Mouse (Mus musculus) intestine, embryonic 14.5 days (tissue): ENCODE measurements at regions not wholly inside any gene's neighbourhood (a gene's known extent, or its start where the extent isn't known, plus 50 kb on each side); places are given as distances from the start of the nearest gene placed in this dataset.
A peak's percentile ranks its signal among the peaks of the same experiment; 100 is the strongest.

Source experiments
- ATAC-seq: fragments of 200-750 bp; cut with Nextera tagmentation; replicated peaks from 2 replicates; pipeline ENCODE4 v1.8.0; 2017; ENCODE audit warnings: low read depth, moderate number of reproducible peaks, moderate TSS enrichment, moderate library complexity; ENCODE audit not compliant: low FRiP score, low TSS enrichment
- DNase-seq: peaks from one replicate; pipeline ENCODE4 v3.0.0-alpha.2; 2018; ENCODE audit warnings: low spot score
- H3K27ac ChIP-seq: fragments of 300-500 bp; sonication (generic); 2 replicates; pipeline ENCODE4 v1.5.1; 2014; ENCODE audit warnings: low read depth, mild to moderate bottlenecking, control low read depth
- H3K27me3 ChIP-seq: fragments of 300-500 bp; sonication (generic); replicated peaks from 2 replicates; pipeline ENCODE4 v1.6.1; 2014; ENCODE audit warnings: low read length, control low read depth; ENCODE audit not compliant: control insufficient read depth, insufficient read depth
- H3K36me3 ChIP-seq: fragments of 300-500 bp; sonication (generic); 2 replicates; pipeline ENCODE4 v1.6.1; 2014; ENCODE audit warnings: low read length, control low read depth; ENCODE audit not compliant: control insufficient read depth, insufficient read depth
- H3K4me1 ChIP-seq: fragments of 300-500 bp; sonication (generic); replicated peaks from 2 replicates; pipeline ENCODE4 v1.6.1; 2014; ENCODE audit warnings: low read length, control low read depth, mixed read lengths; ENCODE audit not compliant: control insufficient read depth, insufficient read depth
- H3K4me2 ChIP-seq: fragments of 300-500 bp; sonication (generic); 2 replicates; pipeline ENCODE4 v1.6.1; 2014; ENCODE audit warnings: low read length
- H3K4me3 ChIP-seq: fragments of 300-500 bp; sonication (generic); 2 replicates; pipeline ENCODE4 v1.5.1; 2014; ENCODE audit warnings: low read depth, low read length, control low read depth, mixed read lengths
- H3K9ac ChIP-seq: fragments of 300-500 bp; sonication (generic); 2 replicates; pipeline ENCODE4 v1.6.1; 2014; ENCODE audit warnings: mild to moderate bottlenecking, low read length
- H3K9me3 ChIP-seq: fragments of 300-500 bp; sonication (generic); 2 replicates; pipeline ENCODE4 v1.6.1; 2016; ENCODE audit warnings: low read length, control low read depth; ENCODE audit not compliant: control insufficient read depth
- WGBS: fragments of 180-500 bp; shearing (Covaris S2); extraction: QIAGEN DNeasy Blood & Tissue Kit; methylation state at CpG from one replicate; pipeline ENCODE4 v1.1.7; 2014; 5-methylcytosine and 5-hydroxymethylcytosine counted together

GRCm38 (mm10) chr13:28762555-28762954 is 191.0 kb downstream of the Sox4 start:
- DNase-seq (no peak), ATAC-seq (no peak)
- Histone ChIP-seq H3K36me3 (no peaks in the 10 kb centered on the region), H3K4me3 (no peak overlapping the region), H3K4me1 (peaks cover 19% of the 10 kb centered on the region), H3K4me2 (no peak overlapping the region), H3K9ac (no peak overlapping the region), H3K27me3 (no peaks in the 10 kb centered on the region), H3K9me3 (no peaks in the 10 kb centered on the region), H3K27ac (no peak overlapping the region)
- 89% methylated on average over 2 of the region's 2 CpGs for WGBS

GRCm38 (mm10) chr13:28759026-28759425 is 194.5 kb downstream of the Sox4 start:
- Histone ChIP-seq H3K4me2 (no peak overlapping the region), H3K27me3 (no peaks in the 10 kb centered on the region), H3K9ac (no peak overlapping the region), H3K9me3 (no peaks in the 10 kb centered on the region), H3K4me3 (no peak overlapping the region), H3K4me1 (peaks cover 30% of the 10 kb centered on the region), H3K36me3 (no peaks in the 10 kb centered on the region), H3K27ac (peak overlapping the region; percentile 93)
- 33% methylated on average over 3 of the region's 3 CpGs for WGBS
- DNase-seq (no peak), ATAC-seq (no peak)

GRCm38 (mm10) chr13:28757846-28758522 is 195.5 kb downstream of the Sox4 start:
- Histone ChIP-seq H3K27ac (peak overlapping the region; percentile 93), H3K9ac (peak overlapping the region; percentile 47), H3K4me1 (peaks cover 30% of the 10 kb centered on the region), H3K36me3 (no peaks in the 10 kb centered on the region), H3K9me3 (no peaks in the 10 kb centered on the region), H3K27me3 (no peaks in the 10 kb centered on the region), H3K4me2 (peak overlapping the region; percentile 57), H3K4me3 (peak overlapping the region; percentile 29)
- 2% methylated on average over 13 of the region's 13 CpGs for WGBS
- ATAC-seq = peak; percentile 86
- DNase-seq = peak; percentile 86

- H3K4me2 ChIP-seq = peak overlapping the region; percentile 57
- H3K9ac ChIP-seq = peak overlapping the region; percentile 16; the same call in 1 of the 2 replicates
- H3K4me1 ChIP-seq = peaks cover 30% of the 10 kb centered on the region
- H3K27ac ChIP-seq = peak overlapping the region; percentile 93
- 12% methylated on average over 11 of the region's 11 CpGs for WGBS
- H3K27me3 ChIP-seq = no peaks in the 10 kb centered on the region
- no peaks in the 10 kb centered on the region for H3K36me3 ChIP-seq
- DNase-seq (peak; percentile 70), ATAC-seq (no peak)
- H3K9me3 ChIP-seq = no peaks in the 10 kb centered on the region
- no peak overlapping the region for H3K4me3 ChIP-seq
Observed at GRCm38 (mm10) chr13:28756915-28757765, 196.4 kb downstream of the Sox4 start.

GRCm38 (mm10) chr13:28754207-28754606 is 199.3 kb downstream of the Sox4 start:
- H3K9me3 ChIP-seq = no peaks in the 10 kb centered on the region
- no peak overlapping the region for H3K9ac ChIP-seq
- H3K4me3 ChIP-seq = no peak overlapping the region
- H3K4me1 ChIP-seq = peaks cover 27% of the 10 kb centered on the region
- WGBS = 60% methylated on average over 5 of the region's 5 CpGs
- H3K27me3 ChIP-seq = no peaks in the 10 kb centered on the region
- no peaks in the 10 kb centered on the region for H3K36me3 ChIP-seq
- H3K27ac ChIP-seq = no peak overlapping the region
- DNase-seq (no peak), ATAC-seq (no peak)
- H3K4me2 ChIP-seq = no peak overlapping the region

- Histone ChIP-seq H3K27me3 (no peaks in the 10 kb centered on the region), H3K4me2 (no peak overlapping the region), H3K27ac (0 out of 2 replicates have a peak overlapping the region, but pooled peaks have one; percentile 27), H3K9me3 (no peaks in the 10 kb centered on the region), H3K9ac (no peak overlapping the region), H3K36me3 (no peaks in the 10 kb centered on the region), H3K4me1 (no peaks in the 10 kb centered on the region), H3K4me3 (no peak overlapping the region)
- no peak for DNase-seq
- WGBS = 67% methylated on average over 11 of the region's 11 CpGs
- no peak for ATAC-seq
Observed at GRCm38 (mm10) chr13:28750949-28751692, 202.4 kb downstream of the Sox4 start.

GRCm38 (mm10) chr13:28740158-28740670 is 213.3 kb downstream of the Sox4 start:
- no peaks in the 10 kb centered on the region for H3K36me3 ChIP-seq
- no peak overlapping the region for H3K9ac ChIP-seq
- ATAC-seq (no peak), DNase-seq (no peak)
- H3K4me3 ChIP-seq = no peak overlapping the region
- H3K27me3 ChIP-seq = no peaks in the 10 kb centered on the region
- no peak overlapping the region for H3K4me2 ChIP-seq
- peaks cover 21% of the 10 kb centered on the region for H3K4me1 ChIP-seq
- H3K9me3 ChIP-seq = no peaks in the 10 kb centered on the region
- 30% methylated on average over 7 of the region's 7 CpGs for WGBS
- H3K27ac ChIP-seq = no peak overlapping the region
